Mouse (Mus musculus): ENCODE data around the gene Tff3. TPM values are rescaled to one million over a fixed set of nuclear protein-coding genes. Genes with fewer than 3 reads are reported as not detected.

The Tff3 gene
- polyA plus RNA-seq, 1 experiment from 2014 or later: not detected

Other genes starting within 250 kb of the Tff3 start
- 0.18 and 0.19 TPM in 2 replicates for gene Glp1r, start 227.8 kb downstream of the Tff3 start, polyA plus RNA-seq (2014; fragmentation: Nextera tagmentation; extraction: Ambion mirVana)
- gene Umodl1, start 175.0 kb downstream of the Tff3 start, polyA plus RNA-seq (2014; fragmentation: Nextera tagmentation; extraction: Ambion mirVana): 0.18 TPM in 1 of 2 replicates, not detected in the other
- 4.0 and 5.4 TPM in 2 replicates for gene Abcg1, start 72.0 kb downstream of the Tff3 start, polyA plus RNA-seq (2014; fragmentation: Nextera tagmentation; extraction: Ambion mirVana)
- 0.61 and 1.2 TPM in 2 replicates for gene Tff2, start 14.6 kb upstream of the Tff3 start, polyA plus RNA-seq (2014; fragmentation: Nextera tagmentation; extraction: Ambion mirVana)
- not detected in 2 replicates for gene Tff1, start 35.6 kb upstream of the Tff3 start, polyA plus RNA-seq (2014; fragmentation: Nextera tagmentation; extraction: Ambion mirVana)
- gene Tmprss3, start 69.3 kb upstream of the Tff3 start, polyA plus RNA-seq (2014; fragmentation: Nextera tagmentation; extraction: Ambion mirVana): not detected in 2 replicates
- 0.14 and 0.40 TPM in 2 replicates for gene Ubash3a, start 78.2 kb upstream of the Tff3 start, polyA plus RNA-seq (2014; fragmentation: Nextera tagmentation; extraction: Ambion mirVana)
- 1.2 and 1.6 TPM in 2 replicates for gene Rsph1, start 147.7 kb upstream of the Tff3 start, polyA plus RNA-seq (2014; fragmentation: Nextera tagmentation; extraction: Ambion mirVana)
- 3.0 and 3.3 TPM in 2 replicates for gene Slc37a1, start 157.1 kb upstream of the Tff3 start, polyA plus RNA-seq (2014; fragmentation: Nextera tagmentation; extraction: Ambion mirVana)